Mouse (Mus musculus) testis, adult 2 months (tissue): Measurements from ENCODE around the gene Pdzd9.

Experiments used
- CTCF ChIP-seq: fragments of 200-500 bp; IDR thresholded peaks from 2 replicates; pipeline ENCODE4 v1.5.1; 2012; ENCODE audit warnings: low read depth, mild to moderate bottlenecking, inconsistent platforms, low read length, moderate library complexity; ENCODE audit not compliant: control insufficient read depth, insufficient read depth, insufficient replicate concordance
- POLR2A ChIP-seq: fragments of 200-500 bp; IDR thresholded peaks from 2 replicates; pipeline ENCODE4 v1.6.1; 2012; ENCODE audit warnings: low read depth, mild to moderate bottlenecking, inconsistent platforms, low read length, moderate library complexity; ENCODE audit not compliant: control insufficient read depth

DNA sequence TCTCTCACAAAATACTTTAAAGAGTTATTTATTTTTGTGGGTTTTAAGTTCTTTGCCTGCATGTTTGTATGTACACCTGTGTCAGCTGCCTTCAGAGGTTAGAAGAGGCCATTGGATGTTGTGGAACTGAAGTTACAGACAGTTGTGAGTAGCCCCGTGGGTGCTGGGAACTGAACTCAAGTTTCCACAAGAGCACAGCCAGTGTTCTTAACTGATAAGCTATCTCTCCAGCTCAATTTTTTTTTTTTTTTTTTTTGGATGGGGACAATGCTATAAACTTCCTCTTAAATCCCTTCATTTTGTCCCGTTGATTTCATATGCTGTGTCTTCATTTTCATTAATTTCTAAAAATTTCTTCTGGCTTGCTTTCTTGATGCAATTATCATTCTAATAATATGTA lies 43.1 kb upstream of the Pdzd9 start:
- no peak for TF ChIP-seq CTCF
- no peak for TF ChIP-seq POLR2A
